Mouse (Mus musculus): Measurements from ENCODE around the gene Ccdc134.

DNA sequence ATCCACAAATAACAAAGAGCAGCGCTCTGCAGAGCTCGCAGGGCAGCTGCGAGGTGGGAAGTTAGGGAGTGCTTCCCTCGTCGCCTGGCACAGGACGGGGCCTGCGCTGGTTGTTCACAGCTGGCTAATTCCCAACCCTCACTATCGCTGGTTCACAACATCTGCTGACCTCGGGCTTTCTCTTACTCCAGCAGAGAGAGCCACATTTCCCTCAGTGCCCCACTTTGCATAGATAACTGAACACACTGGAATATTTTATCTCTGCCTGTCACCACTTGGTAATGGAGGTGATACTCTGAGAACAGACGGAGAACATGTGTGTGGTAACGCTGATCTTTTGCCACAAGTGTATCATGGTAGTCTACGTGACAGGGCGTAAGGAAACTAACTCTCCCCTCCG is 58.4 kb downstream of the Ccdc134 start:
- TF ChIP-seq POLR2A (IDR thresholded peaks at IDR 0.05; ENCODE audit: borderline replicate concordance, extremely low read depth, low read depth, low read length), result no peak
- no peak for TF ChIP-seq CTCF (IDR thresholded peaks at IDR 0.05; ENCODE audit: insufficient read depth, low read length)
